In genomic region chr1:85270466-85270865, GRCm38 (mm10) we compare ENCODE assay signal across 4 mouse cellular contexts. TPM values are rescaled to one million over a fixed set of nuclear protein-coding genes. Genes with fewer than 3 reads are reported as not detected.
"Had no signal": no experiment of that assay in that cellular context is flagged by ENCODE, and none has a peak within 500 bp of the region (broad histone marks: within the 10 kb centered on the region; RNA-seq: fewer than 3 reads in every experiment).

C130026I21Rik (minus strand) TSS chr1:85270566.

RNA-seq across cellular contexts. Expression of gene C130026I21Rik, which starts in this region (rescaled TPM):
- total RNA-seq: midbrain, postnatal 0 days had no signal
- polyA plus RNA-seq: midbrain, embryonic 11.5 days; midbrain, postnatal 0 days; neural tube, embryonic 11.5 days; neural tube, embryonic 15.5 days had no signal
